ENCODE assay signal across 8 mouse cellular contexts in genomic region chr2:23571302-23572156, GRCm38 (mm10). TPM values are rescaled to one million over a fixed set of nuclear protein-coding genes. Genes with fewer than 3 reads are reported as not detected.
DNase-seq lines count a peak whose midpoint lies in the region; ATAC-seq and TF ChIP-seq lines count a peak whose summit lies in the region.

Gene Spopl, minus strand, starts transcription at chr2:23572106.

- peak within 1 kb of the TSS; percentile 91 for H3K9ac ChIP-seq in lung, embryonic 14.5 days

- H3K4me1 ChIP-seq in lung, embryonic 14.5 days (ENCODE audit: insufficient read depth), result no peaks in the 10 kb centered on the region

- no peak for TF ChIP-seq CTCF in lung, embryonic 14.5 days (IDR thresholded peaks at IDR 0.05; ENCODE audit: low read depth)

- no peaks in the 10 kb centered on the region for H3K27me3 ChIP-seq in lung, embryonic 14.5 days (ENCODE audit: insufficient read depth, low read length)

- ATAC-seq in hematopoietic stem cell, adult 5-6 weeks (replicated peaks in 1 of 2; ENCODE audit: insufficient read depth in 1 of 2, low FRiP score in 2 of 2, low TSS enrichment in 1 of 2, low read depth in 1 of 2, poor library complexity in 2 of 2, severe bottlenecking in 2 of 2), result peak; percentile 86 to 87
- ATAC-seq in lung, embryonic 14.5 days (ENCODE audit: insufficient read depth), result peak; percentile 95
- ATAC-seq in neutrophil, adult 5-6 weeks (ENCODE audit: extremely low read depth, insufficient number of reproducible peaks, low FRiP score, poor library complexity, severe bottlenecking), result peak; percentile 70

- H3K36me3 ChIP-seq in lung, embryonic 14.5 days (ENCODE audit: insufficient read depth), result no peaks in the 10 kb centered on the region

- no peaks in the 10 kb centered on the region for H3K9me3 ChIP-seq in lung, embryonic 14.5 days (ENCODE audit: low read depth, low read length)

- H3K27ac ChIP-seq in lung, embryonic 14.5 days (ENCODE audit: low read depth), result peak within 1 kb of the TSS; percentile 79

- WGBS in lung, embryonic 14.5 days, result 2% methylated on average over 51 of the region's 58 CpGs

- H3K4me2 ChIP-seq in lung, embryonic 14.5 days, result peak within 1 kb of the TSS; percentile 71

- peak; percentile 58 for DNase-seq in MEL-GATA-1-ER (ENCODE audit: extremely low read depth, low read depth)
- DNase-seq in cerebellum, adult 8-10 months, result peak; percentile 83
- peak; percentile 71 for DNase-seq in forelimb bud, embryonic 11.5 days (ENCODE audit: low read depth, low spot score)
- peak; percentile 81 to 89 for DNase-seq in layer of hippocampus, adult 8-10 months (ENCODE audit: low spot score in 2 of 2)
- peak; percentile 93 for DNase-seq in lung, embryonic 14.5 days
- peak; percentile 86 for DNase-seq in testis, postnatal 14 days (ENCODE audit: low spot score)

- H3K4me3 ChIP-seq in lung, embryonic 14.5 days (ENCODE audit: low read depth, low read length), result peak within 1 kb of the TSS; percentile 82

RNA-seq across cellular contexts. Expression of gene Spopl, which starts in this region (rescaled TPM):
- 32.5 and 33.3 TPM in 2 replicates for total RNA-seq in hematopoietic stem cell, adult 5-6 weeks (2017)
- total RNA-seq in layer of hippocampus, adult 8-10 months (2022), result 10 to 100 TPM; 27.2 to 33.6 (median 30.2) TPM
- 13.8 and 15.3 TPM in 2 replicates for polyA plus RNA-seq in lung, embryonic 14.5 days (2014; fragmentation: Nextera tagmentation; extraction: Ambion mirVana)
- 29.8 and 30.3 TPM in 2 replicates for total RNA-seq in neutrophil, adult 5-6 weeks (2017)

Comparison
In these comparisons a context has a peak if more than half of its experiments do, and no peak if none do; other contexts are left out.
1. Peak in every context shown above with its lines: DNase-seq, ATAC-seq, H3K4me3 ChIP-seq and H3K27ac ChIP-seq.